Mouse (Mus musculus) MEL (cell line): ENCODE results near the gene Ccnc. TPM values are rescaled to one million over a fixed set of nuclear protein-coding genes. Genes with fewer than 3 reads are reported as not detected.

Experiments used
- DNase-seq: peaks from one replicate; pipeline ENCODE4 v3.0.0; 2011; ENCODE audit warnings: low read depth, low spot score
- H3K27ac ChIP-seq: 2 replicates; pipeline ENCODE4 v1.5.1; 2012; ENCODE audit warnings: low read depth, mild to moderate bottlenecking, control low read depth, low read length, moderate library complexity; ENCODE audit not compliant: control insufficient read depth
- H3K27me3 ChIP-seq, 2 experiments: fragments of 150-350 bp in 1 of 2; sonication (generic) in 1 of 2; 2 replicates each; pipeline ENCODE4 v1.6.1; 2012; ENCODE audit warnings: low read length in 2 of 2, mild to moderate bottlenecking in 2 of 2, improper control_type of control experiment in 1 of 2, moderate library complexity in 1 of 2; ENCODE audit not compliant: insufficient read depth in 2 of 2, control insufficient read depth in 1 of 2
- H3K36me3 ChIP-seq, 2 experiments: 2 replicates each; pipeline ENCODE4 v1.6.1; 2012 to 2014; ENCODE audit warnings: low read length in 2 of 2, improper control_type of control experiment in 1 of 2, inconsistent platforms in 1 of 2, mild to moderate bottlenecking in 1 of 2; ENCODE audit not compliant: insufficient read depth in 2 of 2, control insufficient read depth in 1 of 2
- H3K4me1 ChIP-seq, 2 experiments: fragments of 150-350 bp in 1 of 2; sonication (generic) in 1 of 2; 2 replicates each; pipeline ENCODE4 v1.6.1; 2012; ENCODE audit warnings: low read length in 2 of 2, improper control_type of control experiment in 1 of 2, mild to moderate bottlenecking in 1 of 2; ENCODE audit not compliant: insufficient read depth in 2 of 2, control insufficient read depth in 1 of 2
- H3K4me3 ChIP-seq, 2 experiments: fragments of 150-350 bp in 1 of 2; sonication (generic) in 1 of 2; 2 replicates each; pipeline ENCODE4 v1.5.1; 2012; ENCODE audit warnings: low read depth in 2 of 2, low read length in 2 of 2, mild to moderate bottlenecking in 2 of 2, moderate library complexity in 2 of 2, control low read depth in 1 of 2, improper control_type of control experiment in 1 of 2; ENCODE audit not compliant: control insufficient read depth in 1 of 2, insufficient read depth in 1 of 2
- H3K79me2 ChIP-seq: 2 replicates; pipeline ENCODE4 v1.6.1; 2012; ENCODE audit warnings: mild to moderate bottlenecking, low read length, moderate library complexity; ENCODE audit not compliant: control insufficient read depth, poor library complexity, insufficient read depth
- H3K9ac ChIP-seq: 2 replicates; pipeline ENCODE4 v1.6.1; 2012; ENCODE audit warnings: low read depth, mild to moderate bottlenecking, control low read depth, low read length, moderate library complexity; ENCODE audit not compliant: control insufficient read depth, poor library complexity, severe bottlenecking
- H3K9me3 ChIP-seq: fragments of 150-350 bp; sonication (generic); replicated peaks from 2 replicates; pipeline ENCODE4 v1.6.1; 2012; ENCODE audit warnings: mild to moderate bottlenecking, low read length, improper control_type of control experiment, moderate library complexity; ENCODE audit not compliant: insufficient read depth
- BHLHE40 ChIP-seq: IDR thresholded peaks from 2 replicates; pipeline ENCODE4 v1.6.1; 2012; ENCODE audit warnings: low read depth, mild to moderate bottlenecking, inconsistent platforms, low read length, improper control_type of control experiment, borderline replicate concordance
- CHD1 ChIP-seq: IDR thresholded peaks from 2 replicates; pipeline ENCODE4 v1.6.1; 2012; ENCODE audit warnings: low read depth, mild to moderate bottlenecking, inconsistent platforms, low read length, improper control_type of control experiment
- CHD2 ChIP-seq: IDR thresholded peaks from 2 replicates; pipeline ENCODE4 v1.6.1; 2011; ENCODE audit warnings: low read length, improper control_type of control experiment
- CTCF ChIP-seq, 3 experiments: IDR thresholded peaks in 2 of 3; conservative IDR thresholded peaks in 1 of 3; 2 replicates each; pipeline ENCODE4 v1.5.1; 2011 to 2012; ENCODE audit warnings: low read length in 3 of 3, low read depth in 2 of 3, mild to moderate bottlenecking in 2 of 3, improper control_type of control experiment in 1 of 3, inconsistent platforms in 1 of 3, mixed read lengths in 1 of 3, moderate library complexity in 1 of 3; ENCODE audit not compliant: control insufficient read depth in 1 of 3, insufficient read depth in 1 of 3, poor library complexity in 1 of 3, severe bottlenecking in 1 of 3
- GABPA ChIP-seq: IDR thresholded peaks from 2 replicates; pipeline ENCODE4 v1.6.1; 2012; ENCODE audit warnings: low read depth, mild to moderate bottlenecking, inconsistent platforms, low read length, improper control_type of control experiment, moderate library complexity
- GATA1 ChIP-seq: IDR thresholded peaks from 2 replicates; pipeline ENCODE4 v1.6.1; 2011; ENCODE audit warnings: low read depth, low read length, improper control_type of control experiment
- HCFC1 ChIP-seq: IDR thresholded peaks from 2 replicates; pipeline ENCODE4 v1.6.1; 2012; ENCODE audit warnings: low read depth, mild to moderate bottlenecking, inconsistent platforms, low read length, improper control_type of control experiment, moderate library complexity
- JUND ChIP-seq: IDR thresholded peaks from 2 replicates; pipeline ENCODE4 v1.6.1; 2011; ENCODE audit warnings: low read depth, mild to moderate bottlenecking, improper control_type of control experiment, low read length
- MAX ChIP-seq: IDR thresholded peaks from 2 replicates; pipeline ENCODE4 v1.6.1; 2011; ENCODE audit warnings: low read length, improper control_type of control experiment
- MXI1 ChIP-seq: IDR thresholded peaks from 2 replicates; pipeline ENCODE4 v1.6.1; 2011; ENCODE audit warnings: mild to moderate bottlenecking, low read depth, low read length, improper control_type of control experiment
- MYC ChIP-seq: IDR thresholded peaks from 2 replicates; pipeline ENCODE4 v1.6.1; 2011; ENCODE audit warnings: low read depth, mild to moderate bottlenecking, low read length, improper control_type of control experiment, moderate library complexity
- NELFE ChIP-seq: IDR thresholded peaks from 2 replicates; pipeline ENCODE4 v1.6.1; 2011; ENCODE audit warnings: low read depth, low read length, improper control_type of control experiment
- NRF1 ChIP-seq: IDR thresholded peaks from 2 replicates; pipeline ENCODE4 v1.6.1; 2014; ENCODE audit warnings: low read depth, mild to moderate bottlenecking, inconsistent platforms, low read length, improper control_type of control experiment, moderate library complexity; ENCODE audit not compliant: poor library complexity, insufficient read depth, severe bottlenecking
- POLR2A ChIP-seq, 2 experiments: IDR thresholded peaks; 2 replicates each; pipeline ENCODE4 v1.6.1; 2011 to 2012; ENCODE audit warnings: low read length in 2 of 2, mild to moderate bottlenecking in 2 of 2, control low read depth in 1 of 2, improper control_type of control experiment in 1 of 2, low read depth in 1 of 2, moderate library complexity in 1 of 2; ENCODE audit not compliant: control insufficient read depth in 1 of 2, insufficient read depth in 1 of 2, poor library complexity in 1 of 2
- POLR2AphosphoS5 ChIP-seq: IDR thresholded peaks from 2 replicates; pipeline ENCODE4 v1.6.1; 2012; ENCODE audit warnings: low read depth, borderline replicate concordance, mild to moderate bottlenecking, inconsistent platforms, low read length, moderate library complexity, mixed read lengths
- RAD21 ChIP-seq: IDR thresholded peaks from 2 replicates; pipeline ENCODE4 v1.6.1; 2011; ENCODE audit warnings: mild to moderate bottlenecking, low read depth, low read length, improper control_type of control experiment
- SMC3 ChIP-seq: IDR thresholded peaks from 2 replicates; pipeline ENCODE4 v1.6.1; 2011; ENCODE audit warnings: low read depth, low read length, improper control_type of control experiment
- TAL1 ChIP-seq: IDR thresholded peaks from 2 replicates; pipeline ENCODE4 v1.6.1; 2012; ENCODE audit warnings: mild to moderate bottlenecking, inconsistent platforms, low read length, moderate library complexity, mixed read lengths
- TBP ChIP-seq: IDR thresholded peaks from 2 replicates; pipeline ENCODE4 v1.8.0; 2011; ENCODE audit warnings: low read depth, low read length, improper control_type of control experiment
- TCF12 ChIP-seq: IDR thresholded peaks from 2 replicates; pipeline ENCODE4 v1.6.1; 2014; ENCODE audit warnings: low read depth, mild to moderate bottlenecking, inconsistent platforms, low read length, improper control_type of control experiment, moderate library complexity
- USF1 ChIP-seq: IDR thresholded peaks from 2 replicates; pipeline ENCODE4 v1.6.1; 2014; ENCODE audit warnings: low read depth, mild to moderate bottlenecking, inconsistent platforms, low read length, improper control_type of control experiment, moderate library complexity
- ZKSCAN1 ChIP-seq: IDR thresholded peaks from 2 replicates; pipeline ENCODE4 v1.6.1; 2012; ENCODE audit warnings: low read depth, mild to moderate bottlenecking, inconsistent platforms, low read length, improper control_type of control experiment, moderate library complexity
- polyA plus RNA-seq, 2 experiments: library from polyadenylated mRNA; stranded (reverse) in 1 of 2; unstranded in 1 of 2; fragments of >175 nt in 1 of 2; fragments of >200 nt in 1 of 2; gene quantifications; 2 replicates each; pipeline versions ENCODE4 v1.2.1 to v1.2.4; 2012; ENCODE audit warnings: low replicate concordance in 2 of 2, low read depth in 1 of 2; ENCODE audit not compliant: insufficient read length in 2 of 2, insufficient read depth in 1 of 2, missing spikeins in 1 of 2
- total RNA-seq: library from RNA; depleted of rRNA; stranded (reverse); fragments of 300-350 nt; gene quantifications from 2 replicates; pipeline ENCODE4 v1.2.3, GENCODE M21; 2012

The Ccnc gene
- total and polyA plus RNA-seq, 3 experiments, result 14.7 to 196 (median 16.0) TPM

DNA sequence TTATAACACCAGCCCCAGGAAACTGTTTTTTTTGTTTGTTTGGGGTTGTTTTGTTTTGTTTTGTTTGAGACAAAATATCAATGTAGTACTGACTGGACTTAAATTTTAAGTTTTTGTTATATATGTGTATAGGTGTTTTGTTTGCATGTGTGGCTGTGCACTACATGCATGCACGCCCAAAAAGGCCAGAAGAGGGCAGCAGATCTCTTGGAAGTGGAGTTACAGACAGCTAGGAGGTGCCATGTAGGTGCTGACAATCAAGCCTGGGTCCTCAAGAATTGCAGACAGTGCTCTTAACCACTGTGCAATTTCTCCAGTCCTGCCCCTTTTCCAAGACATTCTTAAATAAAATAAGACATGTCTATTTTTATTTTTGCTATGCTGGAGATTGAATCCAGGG, 31.4 kb downstream of the Ccnc start:
- Histone ChIP-seq H3K9ac (no peak overlapping the region), H3K27me3 (no peaks in the 10 kb centered on the region), H3K27ac (no peak overlapping the region), H3K4me1 (peaks cover 5 to 6% of the 10 kb centered on the region in 2 experiments; a peak in 3 of 4 replicates), H3K4me3 (no peak overlapping the region), H3K79me2 (no peaks in the 10 kb centered on the region), H3K9me3 (no peaks in the 10 kb centered on the region), H3K36me3 (peaks cover 0 to 6% of the 10 kb centered on the region in 2 experiments; a peak in 3 of 4 replicates)
- TF ChIP-seq CHD1 (no peak), RAD21 (peak; percentile 37), SMC3 (peak; percentile 43), JUND (no peak), MAX (no peak), GABPA (no peak), USF1 (no peak), NELFE (no peak), CTCF (IDR thresholded peaks at IDR 0.05 in 2 of 3, conservative IDR thresholded peaks at IDR 0.05 in 1 of 3; ENCODE audit: control insufficient read depth in 1 of 3, insufficient read depth in 1 of 3, low read depth in 2 of 3, low read length in 3 of 3, poor library complexity in 1 of 3, severe bottlenecking in 1 of 3) (peak; percentile 22 to 53 (median 51); a peak in 5 of 6 replicates), HCFC1 (no peak)
- DNase-seq, result peak; percentile 56

DNA sequence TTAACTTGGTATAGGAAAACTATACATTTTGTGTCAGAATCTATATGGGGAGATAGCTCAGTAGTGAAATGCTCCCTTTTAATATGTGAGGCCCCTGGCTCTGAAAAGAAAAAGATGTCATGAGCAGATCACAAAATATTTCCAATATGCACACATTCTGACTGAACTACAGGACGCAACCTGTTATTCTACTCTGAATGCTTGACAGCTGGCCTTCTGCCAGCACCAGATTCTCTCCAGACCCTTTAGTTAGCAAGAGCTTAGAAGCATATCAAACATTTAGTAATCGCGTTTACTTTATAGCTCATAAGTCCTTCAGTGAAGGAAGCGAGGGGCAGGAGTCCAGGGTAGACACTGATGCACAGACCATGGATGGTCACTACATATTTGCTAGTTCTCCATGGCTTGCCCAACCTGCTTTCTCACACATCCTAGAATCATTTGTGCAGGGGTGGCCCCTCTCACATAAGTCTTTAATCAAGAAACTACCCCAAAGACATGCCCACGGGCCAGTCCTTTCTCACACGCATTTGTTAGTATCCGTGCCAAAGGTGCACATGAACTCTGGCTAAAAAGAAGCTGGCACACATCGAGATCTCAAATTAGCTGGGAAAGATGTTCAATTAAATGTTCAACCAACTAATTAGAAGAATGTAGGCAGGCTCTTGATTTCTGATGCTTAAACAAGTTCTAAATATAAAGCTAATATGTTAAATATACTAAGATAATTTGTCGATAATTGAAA, 34.1 kb downstream of the Ccnc start:
- H3K36me3 ChIP-seq, result peaks cover 0 to 3% of the 10 kb centered on the region in 2 experiments; a peak in 2 of 4 replicates
- H3K9me3 ChIP-seq, result no peaks in the 10 kb centered on the region
- TF ChIP-seq MXI1, result no peak
- no peak for TF ChIP-seq ZKSCAN1
- no peak for DNase-seq
- H3K9ac ChIP-seq, result no peak overlapping the region
- no peak overlapping the region for H3K27ac ChIP-seq
- H3K4me1 ChIP-seq, result peaks cover 0 to 3% of the 10 kb centered on the region in 2 experiments; a peak in 2 of 4 replicates
- H3K4me3 ChIP-seq, result no peak overlapping the region
- no peaks in the 10 kb centered on the region for H3K79me2 ChIP-seq
- H3K27me3 ChIP-seq, result no peaks in the 10 kb centered on the region

DNA sequence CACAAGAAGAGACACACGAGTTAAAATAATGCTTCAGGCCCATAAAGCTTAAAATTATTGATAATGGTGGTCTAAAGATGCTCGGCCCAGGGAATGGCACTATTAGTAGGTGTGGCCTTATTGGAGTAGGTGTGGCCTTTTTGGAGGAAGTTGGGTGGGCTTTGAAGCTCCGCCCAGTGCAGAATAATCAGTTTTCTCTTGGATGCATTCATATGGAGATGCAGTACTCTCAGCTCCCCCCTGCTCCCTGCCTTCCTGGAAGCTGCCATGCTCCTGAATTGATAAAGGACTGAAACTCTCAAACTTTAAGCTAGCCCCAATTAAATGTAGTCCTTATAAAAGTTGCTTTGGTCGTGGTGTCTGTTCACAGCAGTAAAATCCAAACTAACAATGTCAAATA, 36.3 kb downstream of the Ccnc start:
- no peak for DNase-seq

More for the DNA sequence above, 36.3 kb downstream of the Ccnc start:
- H3K9me3 ChIP-seq, result no peaks in the 10 kb centered on the region
- H3K27ac ChIP-seq, result no peak overlapping the region
- TF ChIP-seq SMC3 (no peak), POLR2AphosphoS5 (no peak), TBP (no peak), MYC (no peak), POLR2A (IDR thresholded peaks at IDR 0.05; ENCODE audit: control insufficient read depth in 1 of 2, insufficient read depth in 1 of 2, low read depth in 1 of 2, low read length in 2 of 2, poor library complexity in 1 of 2) (no peak), BHLHE40 (no peak), TAL1 (no peak), NRF1 (no peak), MAX (no peak), RAD21 (no peak), MXI1 (no peak), CHD1 (no peak), HCFC1 (no peak), GATA1 (no peak), CHD2 (no peak), TCF12 (no peak)
- TF ChIP-seq, all 39 proteins: peak for 0
- no peaks in the 10 kb centered on the region for H3K27me3 ChIP-seq
- H3K4me3 ChIP-seq, result no peak overlapping the region
- peaks cover 0 to 3% of the 10 kb centered on the region in 2 experiments; a peak in 2 of 4 replicates for H3K4me1 ChIP-seq
- no peaks in the 10 kb centered on the region for H3K79me2 ChIP-seq
- peaks cover 0 to 3% of the 10 kb centered on the region in 2 experiments; a peak in 2 of 4 replicates for H3K36me3 ChIP-seq
- H3K9ac ChIP-seq, result no peak overlapping the region
